Mouse (Mus musculus) olfactory bulb, adult 2 months (tissue): ENCODE data around the gene Rev1.

Experiments
- CTCF ChIP-seq: fragments of 200-500 bp; IDR thresholded peaks from 2 replicates; pipeline ENCODE4 v1.5.1; 2012; ENCODE audit warnings: low read depth, mild to moderate bottlenecking, low read length, moderate library complexity; ENCODE audit not compliant: insufficient read depth
- POLR2A ChIP-seq: fragments of 200-500 bp; IDR thresholded peaks from 2 replicates; pipeline ENCODE4 v1.6.1; 2012; ENCODE audit warnings: mild to moderate bottlenecking, low read depth, low read length, moderate library complexity; ENCODE audit not compliant: insufficient read depth

DNA sequence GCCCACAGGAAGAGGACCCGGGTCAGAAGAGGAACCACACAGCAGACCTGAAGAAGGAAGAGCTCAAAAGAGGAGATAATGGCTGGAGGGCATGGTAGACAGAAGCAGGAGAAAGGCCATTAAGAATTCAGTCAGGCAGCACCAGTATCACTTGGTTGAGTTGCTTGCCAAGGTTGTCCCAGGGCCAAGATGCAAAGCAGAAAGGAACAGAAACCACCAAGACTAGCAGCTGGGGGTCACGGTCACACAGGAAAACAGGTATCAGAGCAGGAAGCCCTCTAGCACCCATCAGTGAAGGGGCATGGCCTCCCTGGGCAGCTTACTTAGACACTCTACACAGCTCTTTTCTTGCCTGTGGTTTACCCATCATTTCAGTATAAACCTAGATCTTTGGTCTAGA, 9.8 kb upstream of the Rev1 start:
- no peak for TF ChIP-seq CTCF
- TF ChIP-seq POLR2A: no peak
